Mouse (Mus musculus) naive thymus-derived CD4-positive, alpha-beta T cell, adult 5 months (primary cell): Measurements from ENCODE around the gene Nkain1. TPM values are rescaled to one million over a fixed set of nuclear protein-coding genes. Genes with fewer than 3 reads are reported as not detected.

Experiments used
- polyA plus RNA-seq: library from polyadenylated mRNA; unstranded; fragments of 100-300 nt; shearing (Covaris generic); gene quantifications from one replicate; pipeline ENCODE4 v1.2.1, GENCODE M21; 2017

Nkain1 gene
- polyA plus RNA-seq: not detected

DNA sequence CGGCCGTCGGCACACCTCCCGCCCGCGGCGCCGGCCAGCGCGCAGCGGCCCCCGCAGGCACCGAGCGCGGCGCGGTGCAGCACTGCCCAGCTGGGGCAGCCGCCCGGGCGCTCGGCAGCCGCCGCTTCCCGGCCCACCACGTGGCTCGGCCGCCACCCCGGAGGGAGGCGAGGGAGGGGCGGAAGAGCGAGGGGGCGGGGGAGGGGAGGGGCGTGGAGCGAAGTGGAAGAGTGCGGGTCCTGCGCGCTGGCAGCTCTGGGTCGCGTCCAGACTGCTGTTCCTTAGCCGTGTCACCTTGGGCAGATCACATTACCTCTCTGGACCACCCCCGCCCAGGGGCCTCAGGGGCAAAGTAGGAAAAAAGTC, at the start of gene Nkain1:
Gene Nkain1, minus strand, starts transcription at position 126 of the 366 bp plus-strand sequence.

Other genes starting within 250 kb of the Nkain1 start
- 49.0 TPM for gene Zcchc17, start 214.2 kb downstream of the Nkain1 start, polyA plus RNA-seq
- gene Snrnp40, start 214.0 kb downstream of the Nkain1 start, polyA plus RNA-seq: 97.8 TPM
- gene Pum1, start 89.1 kb upstream of the Nkain1 start, polyA plus RNA-seq: 110 TPM
- 7.9 TPM for gene Sdc3, start 218.4 kb upstream of the Nkain1 start, polyA plus RNA-seq